Mouse (Mus musculus) embryo, embryonic 10.5 days (tissue): ENCODE results near the gene Sirt7.
A peak's percentile ranks its signal among the peaks of the same experiment; 100 is the strongest.

Experiments
- DNase-seq: peaks from one replicate; pipeline ENCODE4 v3.0.0-alpha.2; 2015; ENCODE audit warnings: low spot score

Sirt7 gene

GRCm38 (mm10) chr11:120625152-120625775 lies at the start of gene Sirt7:
Sirt7 (minus strand) TSS chr11:120625240.
- DNase-seq, result peak; percentile 3

- no peak for DNase-seq
Observed at GRCm38 (mm10) chr11:120673594-120674122, 48.6 kb upstream of the Sirt7 start.

- peak; percentile 97 for DNase-seq
Observed at GRCm38 (mm10) chr11:120672687-120673593, 47.9 kb upstream of the Sirt7 start, which contains the start of gene Aspscr1. Aspscr1 (plus strand) TSS chr11:120672973.

- peak; percentile 56 for DNase-seq
Observed at GRCm38 (mm10) chr11:120666617-120667016, 41.6 kb upstream of the Sirt7 start.

- no peak for DNase-seq
Observed at GRCm38 (mm10) chr11:120665406-120665805, 40.4 kb upstream of the Sirt7 start.

GRCm38 (mm10) chr11:120663714-120664113 lies 38.7 kb upstream of the Sirt7 start:
- DNase-seq, result no peak

GRCm38 (mm10) chr11:120662759-120663158 lies 37.7 kb upstream of the Sirt7 start:
- no peak for DNase-seq

- peak; percentile 19 for DNase-seq
Observed at GRCm38 (mm10) chr11:120661076-120661460, 36.0 kb upstream of the Sirt7 start, which contains the start of gene Notum. Notum (minus strand) TSS chr11:120661175.

GRCm38 (mm10) chr11:120660301-120661075 lies 35.4 kb upstream of the Sirt7 start:
- peak; percentile 71 for DNase-seq

GRCm38 (mm10) chr11:120659509-120660300 lies 34.7 kb upstream of the Sirt7 start:
- DNase-seq, result peak; percentile 22

GRCm38 (mm10) chr11:120658876-120659410 lies 33.9 kb upstream of the Sirt7 start:
- peak; percentile 84 for DNase-seq

GRCm38 (mm10) chr11:120657301-120657700 lies 32.3 kb upstream of the Sirt7 start:
- no peak for DNase-seq

GRCm38 (mm10) chr11:120654741-120655140 lies 29.7 kb upstream of the Sirt7 start:
- DNase-seq, result no peak

GRCm38 (mm10) chr11:120651872-120652271 lies 26.8 kb upstream of the Sirt7 start:
- DNase-seq, result no peak

GRCm38 (mm10) chr11:120648001-120648476 lies 23.0 kb upstream of the Sirt7 start, which contains the start of gene Myadml2:
Myadml2 (minus strand) TSS chr11:120648158.
- DNase-seq, result peak; percentile 61

- no peak for DNase-seq
Observed at GRCm38 (mm10) chr11:120647047-120647830, 22.2 kb upstream of the Sirt7 start.

- peak; percentile 96 for DNase-seq
Observed at GRCm38 (mm10) chr11:120643601-120643987, 18.6 kb upstream of the Sirt7 start, which contains the start of gene Pycr1. Pycr1 (minus strand) TSS chr11:120643769.

GRCm38 (mm10) chr11:120642939-120643600 lies 18.0 kb upstream of the Sirt7 start:
- no peak for DNase-seq

- DNase-seq, result no peak
Observed at GRCm38 (mm10) chr11:120641869-120642268, 16.8 kb upstream of the Sirt7 start.
